Mouse (Mus musculus) stomach, embryonic 14.5 days (tissue): Measurements from ENCODE around the gene Spocd1. TPM values are rescaled to one million over a fixed set of nuclear protein-coding genes. Genes with fewer than 3 reads are reported as not detected.

Source experiments
- ATAC-seq: fragments of 200-750 bp; cut with Nextera tagmentation; 2 replicates; pipeline ENCODE4 v1.8.0; 2017; ENCODE audit warnings: low read depth, moderate TSS enrichment; ENCODE audit not compliant: insufficient number of reproducible peaks, insufficient read depth, low FRiP score
- H3K27ac ChIP-seq: fragments of 300-500 bp; sonication (generic); 2 replicates; pipeline ENCODE4 v1.5.1; 2014; ENCODE audit warnings: mild to moderate bottlenecking, low read length, moderate library complexity, mixed read lengths
- H3K27me3 ChIP-seq: fragments of 300-500 bp; sonication (generic); 2 replicates; pipeline ENCODE4 v1.6.1; 2014; ENCODE audit warnings: low read length, control low read depth, mixed read lengths; ENCODE audit not compliant: control insufficient read depth, insufficient read depth
- H3K36me3 ChIP-seq: fragments of 300-500 bp; sonication (generic); 2 replicates; pipeline ENCODE4 v1.6.1; 2014; ENCODE audit warnings: mild to moderate bottlenecking, control low read depth, low read length, moderate library complexity, mixed read lengths; ENCODE audit not compliant: control insufficient read depth, insufficient read depth
- H3K4me1 ChIP-seq: fragments of 300-500 bp; sonication (generic); 2 replicates; pipeline ENCODE4 v1.6.1; 2014; ENCODE audit warnings: low read length, control low read depth, mixed read lengths; ENCODE audit not compliant: control insufficient read depth, insufficient read depth
- H3K4me2 ChIP-seq: fragments of 300-500 bp; sonication (generic); replicated peaks from 2 replicates; pipeline ENCODE4 v1.6.1; 2014; ENCODE audit warnings: low read depth, low read length, control low read depth
- H3K4me3 ChIP-seq: fragments of 300-500 bp; sonication (generic); 2 replicates; pipeline ENCODE4 v1.5.1; 2014; ENCODE audit warnings: low read depth, low read length, control low read depth
- H3K9ac ChIP-seq: fragments of 300-500 bp; sonication (generic); replicated peaks from 2 replicates; pipeline ENCODE4 v1.6.1; 2014; ENCODE audit warnings: low read depth, mild to moderate bottlenecking, control low read depth, low read length, moderate library complexity, mixed read lengths
- H3K9me3 ChIP-seq: fragments of 300-500 bp; sonication (generic); 2 replicates; pipeline ENCODE4 v1.6.1; 2016; ENCODE audit warnings: low read depth, low read length, control low read depth; ENCODE audit not compliant: control insufficient read depth
- WGBS: fragments of 180-500 bp; shearing (Covaris S2); extraction: QIAGEN DNeasy Blood & Tissue Kit; methylation state at CpG from one replicate; pipeline ENCODE4 v1.1.7; 2014; 5-methylcytosine and 5-hydroxymethylcytosine counted together
- polyA plus RNA-seq: library from polyadenylated mRNA; unstranded; fragments of >200 nt; fragmentation: Nextera tagmentation; extraction: Ambion mirVana; gene quantifications from 2 replicates; pipeline ENCODE4 v1.2.1, GENCODE M21; 2014

Gene Spocd1
- not detected in 2 replicates for polyA plus RNA-seq

DNA sequence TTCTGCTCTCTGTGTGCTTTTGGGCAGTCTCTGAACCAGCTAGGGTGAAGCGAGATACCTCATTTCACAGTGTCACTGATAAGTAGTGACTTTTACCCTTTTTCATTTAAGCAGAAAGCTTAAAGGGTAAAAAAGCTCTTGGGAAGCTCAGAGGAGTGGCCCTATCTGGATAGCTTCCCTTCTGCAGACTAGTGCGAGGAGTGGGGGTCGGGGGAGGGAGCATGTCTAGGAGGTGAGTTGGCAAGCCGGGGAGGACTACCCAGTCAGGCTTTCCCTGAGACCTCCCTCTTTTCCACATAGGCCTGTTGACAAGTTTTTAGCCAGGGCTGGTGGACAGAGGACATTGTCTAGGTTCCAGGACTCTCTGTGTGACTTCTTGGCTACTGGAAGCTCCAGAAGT, at the start of gene Spocd1:
Spocd1 (plus strand) TSS at position 301 of the 400 bp plus-strand sequence.
- Histone ChIP-seq H3K9me3 (no peaks in the 10 kb centered on the region), H3K4me2 (peak within 1 kb of the TSS; percentile 39; the same call in 1 of the 2 replicates), H3K27me3 (no peaks in the 10 kb centered on the region), H3K9ac (no peak within 1 kb of the TSS), H3K4me1 (no peaks in the 10 kb centered on the region), H3K36me3 (no peaks in the 10 kb centered on the region), H3K4me3 (no peak within 1 kb of the TSS), H3K27ac (no peak within 1 kb of the TSS)
- ATAC-seq = no peak
- 38% methylated on average over 4 of the region's 4 CpGs for WGBS

DNA sequence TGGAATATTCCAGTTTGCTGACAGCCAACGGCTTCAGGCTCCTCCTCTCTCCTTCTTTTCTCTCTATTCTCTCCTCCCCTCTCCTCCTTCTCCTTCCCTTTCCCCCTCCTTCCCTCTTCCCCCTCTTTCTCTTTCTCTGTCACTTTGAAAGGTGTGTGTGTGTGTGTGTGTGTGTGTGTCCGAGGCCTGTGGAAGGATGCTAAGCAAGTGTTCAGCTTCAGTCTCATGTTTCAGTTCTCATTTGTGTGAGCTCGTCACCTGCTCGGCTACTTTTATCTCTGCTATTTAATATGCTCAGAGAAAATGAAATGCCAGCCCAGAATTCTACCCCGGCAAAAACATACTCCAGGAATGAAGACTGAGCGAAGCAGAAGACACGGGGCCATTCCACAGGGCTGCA, 48.4 kb upstream of the Spocd1 start:
- Histone ChIP-seq H3K9me3 (no peaks in the 10 kb centered on the region), H3K36me3 (no peaks in the 10 kb centered on the region), H3K4me1 (peaks cover 24% of the 10 kb centered on the region), H3K9ac (no peak overlapping the region), H3K27me3 (no peaks in the 10 kb centered on the region), H3K4me2 (no peak overlapping the region), H3K4me3 (no peak overlapping the region), H3K27ac (no peak overlapping the region)
- ATAC-seq = no peak
- 62% methylated on average over 7 of the region's 7 CpGs for WGBS

DNA sequence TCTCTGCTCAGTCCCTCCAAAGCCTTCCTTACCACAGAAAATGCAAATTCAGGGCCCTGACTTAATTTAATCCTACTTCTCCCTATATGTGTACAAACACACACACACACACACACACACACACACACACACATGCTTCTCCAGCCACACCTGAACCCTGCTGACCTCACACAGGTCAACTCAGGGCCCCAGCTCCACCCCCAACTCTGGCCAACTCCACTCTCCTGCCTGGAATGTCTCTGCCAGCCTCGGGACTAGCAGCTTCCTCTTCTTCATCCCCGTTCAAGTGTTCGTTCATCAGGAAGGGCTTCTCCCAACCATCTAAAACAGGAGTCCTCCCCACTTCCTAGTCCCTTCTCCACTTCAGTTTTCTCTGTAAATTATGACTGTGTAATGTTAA, 47.4 kb upstream of the Spocd1 start:
- WGBS = 9% methylated on average over 3 of the region's 3 CpGs
- Histone ChIP-seq H3K9me3 (no peaks in the 10 kb centered on the region), H3K4me2 (no peak overlapping the region), H3K36me3 (no peaks in the 10 kb centered on the region), H3K4me1 (peaks cover 24% of the 10 kb centered on the region), H3K9ac (no peak overlapping the region), H3K27ac (peak overlapping the region; percentile 56; the same call in 1 of the 2 replicates), H3K4me3 (no peak overlapping the region), H3K27me3 (no peaks in the 10 kb centered on the region)
- no peak for ATAC-seq

DNA sequence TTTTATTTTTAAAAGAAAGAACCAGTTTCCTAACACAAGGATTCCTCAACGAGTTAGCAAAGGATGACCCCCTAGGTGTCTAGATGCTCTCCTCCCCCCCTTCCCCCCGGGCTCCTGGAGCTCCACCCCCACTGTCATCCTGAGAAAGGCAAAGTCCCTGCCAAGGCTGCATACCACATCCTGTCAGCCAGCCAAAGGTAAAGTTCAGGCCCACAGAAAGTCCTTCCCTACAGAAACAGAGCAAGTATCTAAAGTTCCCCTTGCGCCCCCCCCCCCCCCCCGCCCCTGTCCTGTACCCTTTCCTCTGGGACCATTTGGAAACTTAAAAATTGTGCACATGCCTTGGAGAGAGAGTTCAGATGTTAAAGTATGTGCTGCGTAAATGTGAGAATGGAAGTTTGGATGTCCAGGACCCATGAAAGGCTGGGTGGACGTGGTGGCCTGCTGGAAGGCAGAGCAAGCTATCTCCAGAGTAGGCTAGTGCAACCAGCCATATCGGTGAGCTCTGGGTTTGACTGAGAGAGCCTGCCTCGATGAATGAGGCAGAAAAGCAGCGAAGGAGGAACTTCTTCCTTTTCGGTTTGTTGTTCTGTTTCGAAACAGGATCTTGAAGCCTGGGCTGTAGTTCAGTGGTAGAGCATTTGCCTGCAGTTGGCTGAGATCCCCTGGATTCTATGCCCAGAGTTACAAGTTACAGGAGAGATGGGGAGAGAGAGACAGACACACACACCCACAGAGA, 46.3 kb upstream of the Spocd1 start:
- H3K4me1 ChIP-seq = peaks cover 17% of the 10 kb centered on the region
- H3K27ac ChIP-seq = peak overlapping the region; percentile 56
- H3K4me2 ChIP-seq = peak overlapping the region; percentile 7
- no peak overlapping the region for H3K4me3 ChIP-seq
- H3K9me3 ChIP-seq = no peaks in the 10 kb centered on the region
- H3K27me3 ChIP-seq = no peaks in the 10 kb centered on the region
- H3K36me3 ChIP-seq = no peaks in the 10 kb centered on the region
- no peak overlapping the region for H3K9ac ChIP-seq
- WGBS = 24% methylated on average over 11 of the region's 11 CpGs
- peak; percentile 42; the same call in 1 of the 2 replicates for ATAC-seq

DNA sequence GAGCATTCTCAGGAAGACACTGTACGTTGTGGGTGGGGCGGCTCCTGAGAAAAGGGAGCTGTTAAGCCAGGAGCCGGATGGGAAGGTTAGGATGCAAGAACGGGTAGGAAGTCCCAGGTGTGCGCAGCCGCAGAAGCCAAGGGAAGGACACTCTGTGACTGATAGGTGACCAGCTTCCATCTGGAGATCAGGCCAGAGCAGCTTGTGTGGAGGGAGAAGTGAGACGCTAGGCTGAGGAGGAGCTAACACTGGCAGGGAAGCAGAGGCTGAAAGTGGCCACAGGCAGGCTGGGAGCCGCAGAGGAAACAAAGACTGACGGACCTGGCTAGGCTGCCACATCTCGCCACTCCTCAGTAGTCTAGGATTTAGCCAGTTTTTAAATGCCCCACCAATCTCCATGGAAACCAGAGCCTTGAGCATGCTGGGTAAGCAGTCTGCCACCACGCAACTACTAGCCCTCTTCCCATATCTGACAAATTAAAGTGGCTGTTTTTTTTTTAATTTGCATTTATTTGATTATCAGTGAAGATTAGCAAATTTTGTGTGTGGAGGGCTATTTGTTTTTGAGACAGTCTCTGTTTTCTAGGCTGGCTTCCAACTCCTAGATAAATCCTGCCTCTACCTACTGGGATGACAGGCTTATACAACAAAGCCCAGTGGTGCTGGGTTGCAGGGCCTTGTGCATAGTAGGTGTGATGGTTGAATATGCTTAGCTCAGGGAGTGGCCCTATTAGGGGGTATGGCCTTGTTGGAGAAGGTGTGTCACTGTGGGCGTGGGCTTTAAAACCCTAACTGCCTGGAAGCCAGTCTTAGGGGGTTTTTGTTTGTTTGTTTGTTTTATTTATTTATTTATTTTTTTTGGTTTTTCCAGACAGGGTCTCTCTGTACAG, 44.8 kb upstream of the Spocd1 start:
- no peaks in the 10 kb centered on the region for H3K36me3 ChIP-seq

DNA sequence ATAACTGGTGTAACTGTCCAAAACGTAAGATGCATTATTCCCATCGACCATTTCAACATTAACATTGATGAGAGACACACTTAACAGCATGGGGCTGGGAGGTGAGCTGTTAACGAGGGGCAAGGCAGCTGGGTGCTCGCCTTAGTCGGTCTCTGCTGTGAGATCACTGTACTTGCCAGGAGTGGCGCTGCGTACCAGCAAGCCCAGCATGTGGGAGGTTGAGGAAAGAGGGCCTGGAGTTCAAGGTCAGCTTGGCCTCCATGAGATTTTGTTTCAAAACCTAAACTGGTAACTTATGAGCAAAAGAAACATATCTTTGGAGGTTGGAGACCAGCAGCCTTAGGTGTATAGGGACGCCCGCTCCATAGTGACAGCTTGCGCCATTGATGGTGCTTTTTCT, 39.4 kb upstream of the Spocd1 start:
- no peaks in the 10 kb centered on the region for H3K36me3 ChIP-seq
- no peaks in the 10 kb centered on the region for H3K9me3 ChIP-seq
- 80% methylated on average over 10 of the region's 10 CpGs for WGBS
- no peak overlapping the region for H3K4me2 ChIP-seq
- H3K4me1 ChIP-seq = no peaks in the 10 kb centered on the region
- no peak overlapping the region for H3K4me3 ChIP-seq
- no peak for ATAC-seq
- H3K27me3 ChIP-seq = no peaks in the 10 kb centered on the region
- no peak overlapping the region for H3K27ac ChIP-seq
- no peak overlapping the region for H3K9ac ChIP-seq

More for the DNA sequence above, 44.8 kb upstream of the Spocd1 start:
- Histone ChIP-seq H3K27me3 (no peaks in the 10 kb centered on the region), H3K4me1 (peaks cover 14% of the 10 kb centered on the region), H3K4me3 (no peak overlapping the region), H3K9ac (no peak overlapping the region), H3K4me2 (no peak overlapping the region), H3K27ac (no peak overlapping the region), H3K9me3 (no peaks in the 10 kb centered on the region)
- no peak for ATAC-seq
- 74% methylated on average over 12 of the region's 12 CpGs for WGBS

DNA sequence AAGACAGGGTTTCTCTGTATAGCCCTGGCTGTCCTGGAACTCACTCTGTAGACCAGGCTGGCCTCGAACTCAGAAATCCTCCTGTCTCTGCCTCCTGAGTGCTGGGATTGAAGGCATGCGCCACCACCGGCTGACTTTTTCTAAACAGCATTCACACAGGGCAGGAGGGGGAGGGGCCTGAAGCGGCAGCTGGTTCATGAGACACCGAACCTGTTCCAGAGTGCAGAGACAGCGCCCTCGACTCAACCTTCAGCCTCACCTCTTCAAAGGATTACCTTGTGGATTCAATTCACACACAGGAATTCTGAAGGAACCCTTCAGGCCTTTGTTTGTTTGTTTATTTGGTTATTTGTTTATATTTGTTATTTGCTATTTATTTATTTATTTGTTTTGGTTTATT, 39.0 kb upstream of the Spocd1 start:
- H3K36me3 ChIP-seq = no peaks in the 10 kb centered on the region
- H3K27ac ChIP-seq = no peak overlapping the region
- ATAC-seq = no peak
- H3K27me3 ChIP-seq = no peaks in the 10 kb centered on the region
- H3K9ac ChIP-seq = no peak overlapping the region
- no peak overlapping the region for H3K4me2 ChIP-seq
- WGBS = 83% methylated on average over 7 of the region's 7 CpGs
- H3K9me3 ChIP-seq = no peaks in the 10 kb centered on the region
- H3K4me1 ChIP-seq = no peaks in the 10 kb centered on the region
- H3K4me3 ChIP-seq = no peak overlapping the region

DNA sequence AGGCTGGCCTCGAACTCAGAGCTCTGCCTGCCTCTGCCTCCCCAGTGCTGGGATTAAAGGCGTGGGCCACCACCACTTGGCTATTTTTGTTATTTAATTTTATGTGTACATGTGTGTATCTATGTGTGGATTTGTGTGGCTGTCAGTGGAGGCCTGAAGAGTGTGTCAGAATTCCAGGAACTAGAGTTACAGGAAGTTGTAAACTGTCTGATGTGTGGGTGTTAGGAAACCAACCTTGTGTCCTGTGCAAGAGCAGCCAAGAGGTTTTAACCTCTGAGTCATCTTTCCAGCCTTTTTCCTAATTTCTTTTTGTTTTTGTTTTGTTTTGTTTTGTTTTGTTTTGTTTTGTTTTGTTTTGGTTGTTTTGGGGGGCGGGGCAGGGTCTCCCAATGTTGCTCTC, 34.2 kb upstream of the Spocd1 start:
- ATAC-seq = no peak
- no peak overlapping the region for H3K9ac ChIP-seq
- 90% methylated on average over 3 of the region's 3 CpGs for WGBS
- H3K36me3 ChIP-seq = no peaks in the 10 kb centered on the region
- no peak overlapping the region for H3K27ac ChIP-seq
- no peak overlapping the region for H3K4me3 ChIP-seq
- no peaks in the 10 kb centered on the region for H3K9me3 ChIP-seq
- no peak overlapping the region for H3K4me2 ChIP-seq
- H3K27me3 ChIP-seq = no peaks in the 10 kb centered on the region
- H3K4me1 ChIP-seq = no peaks in the 10 kb centered on the region
